In the genomic region with DNA sequence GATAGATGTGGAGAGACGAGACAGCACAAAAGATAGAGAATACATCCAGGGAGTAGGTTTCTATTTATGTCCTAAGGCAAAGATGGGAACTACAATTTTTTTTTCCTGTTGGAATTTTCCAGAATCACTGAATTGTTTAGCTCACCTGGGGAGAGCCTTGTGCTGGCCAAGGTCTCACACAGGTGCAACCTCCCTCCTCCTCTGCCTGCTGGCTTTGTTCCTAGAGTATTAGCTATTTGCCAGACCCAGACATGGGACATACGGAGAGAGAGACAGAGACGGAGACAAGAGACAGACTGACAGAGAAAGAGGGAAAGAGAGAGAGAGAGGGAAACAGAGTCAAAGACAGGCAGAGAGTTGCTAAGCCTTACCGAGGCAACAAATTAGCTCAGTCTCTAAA, we compare ENCODE assay signal across 17 mouse cellular contexts. TPM values are rescaled to one million over a fixed set of nuclear protein-coding genes. Genes with fewer than 3 reads are reported as not detected.
A peak's percentile ranks its signal among the peaks of the same experiment; 100 is the strongest.
DNase-seq lines count a peak whose midpoint lies in the region; TF ChIP-seq lines count a peak whose summit lies in the region.
"Had no signal": no experiment of that assay in that cellular context is flagged by ENCODE, and none has a peak within 500 bp of the region (broad histone marks: within the 10 kb centered on the region; RNA-seq: fewer than 3 reads in every experiment).

No protein-coding gene starts in this region.

- H3K27ac ChIP-seq in cerebellum, adult 2 months (ENCODE audit: insufficient read depth, low read length): no peak overlapping the region
- H3K27ac ChIP-seq: embryonic facial prominence, embryonic 10.5 days; heart, adult 2 months; hindbrain, embryonic 10.5 days; hindbrain, embryonic 14.5 days; intestine, embryonic 15.5 days had no signal

- WGBS in cerebellum, adult 2 months: 20% methylated on average over 4 of the region's 4 CpGs

- DNase-seq in cerebellum, adult 11 months: peak; percentile 71
- peak; percentile 73 to 92 for DNase-seq in cerebellum, adult 2 months
- peak; percentile 45 to 55 for DNase-seq in cerebellum, postnatal 10 days
- DNase-seq in lung, postnatal 4 days: no peak
- no peak for DNase-seq in neural tube, embryonic 10.5 days (ENCODE audit: extremely low spot score, low spot score)
- no peak for DNase-seq in frontal cortex, adult 2 months (ENCODE audit: extremely low spot score in 1 of 2, low spot score in 1 of 2)
- DNase-seq: adrenal gland, postnatal 14 days; gastrocnemius, postnatal 14 days; heart, adult 2 months; kidney, adult 18-20 months had no signal

- no peak for TF ChIP-seq POLR2A in cerebellum, adult 2 months (IDR thresholded peaks at IDR 0.05; ENCODE audit: borderline replicate concordance, insufficient read depth, low read length)

- TF ChIP-seq CTCF in cerebellum, adult 2 months (IDR thresholded peaks at IDR 0.05; ENCODE audit: borderline replicate concordance, insufficient read depth, low read depth, low read length): no peak

- no peak overlapping the region for H3K4me3 ChIP-seq in cerebellum, adult 2 months (replicated peaks; ENCODE audit: insufficient read depth, low read depth, low read length)
- H3K4me3 ChIP-seq: embryonic facial prominence, embryonic 10.5 days; heart, adult 2 months; heart, embryonic 12.5 days; hindbrain, embryonic 10.5 days; intestine, embryonic 15.5 days had no signal

- no peaks in the 10 kb centered on the region for H3K27me3 ChIP-seq in cerebellum, adult 2 months (ENCODE audit: control insufficient read depth, insufficient read depth, low read length)
- H3K27me3 ChIP-seq: CH12.LX; heart, embryonic 12.5 days; intestine, embryonic 15.5 days; Patski had no signal

- H3K4me1 ChIP-seq in cerebellum, adult 2 months (ENCODE audit: control insufficient read depth, insufficient read depth, low read length): peaks cover 27% of the 10 kb centered on the region
- H3K4me1 ChIP-seq: heart, embryonic 12.5 days; intestine, embryonic 15.5 days had no signal

RNA-seq across cellular contexts. Expression of gene Slc16a6, which starts 52.2 kb away (rescaled TPM):
- polyA plus RNA-seq in cerebellum, adult 2 months (2012; rRNA removed): 7.9 and 8.9 TPM in 2 replicates
- polyA plus RNA-seq in frontal cortex, adult 2 months (2012; rRNA removed): 7.4 and 9.0 TPM in 2 replicates

RNA-seq across cellular contexts. Expression of gene Arsg, which starts 52.4 kb away (rescaled TPM):
- 39.5 and 47.1 TPM in 2 replicates for polyA plus RNA-seq in cerebellum, adult 2 months (2012; rRNA removed)
- polyA plus RNA-seq in frontal cortex, adult 2 months (2012; rRNA removed): 13.5 and 17.2 TPM in 2 replicates

Comparison
In these comparisons a context has a peak if more than half of its experiments do, and no peak if none do; other contexts are left out.
1. DNase-seq: peak in cerebellum, adult 11 months (single experiment), cerebellum, adult 2 months (2 of 2) and cerebellum, postnatal 10 days (2 of 2); none in lung, postnatal 4 days (0 of 2), neural tube, embryonic 10.5 days (single experiment) and frontal cortex, adult 2 months (0 of 2).